Mouse (Mus musculus) ES-Bruce4 (cell line): ENCODE results near the gene BC067074.

Experiments
- CTCF ChIP-seq: IDR thresholded peaks from one replicate; pipeline ENCODE4 v1.8.1; 2011; ENCODE audit warnings: low read depth, low read length
- EP300 ChIP-seq: IDR thresholded peaks from 2 replicates; pipeline ENCODE4 v1.6.1; 2011; ENCODE audit warnings: low read depth, low read length; ENCODE audit not compliant: insufficient read depth
- POLR2A ChIP-seq: IDR thresholded peaks from one replicate; pipeline ENCODE4 v1.8.1; 2011; ENCODE audit warnings: low read length; ENCODE audit not compliant: insufficient read depth

GRCm38 (mm10) chr13:113353955-113354354 lies 61.0 kb downstream of the BC067074 start:
- TF ChIP-seq CTCF (no peak), POLR2A (no peak), EP300 (no peak)
